Mouse (Mus musculus): ENCODE results near the gene Rapgef2.

- TF ChIP-seq POLR2A (IDR thresholded peaks at IDR 0.05; ENCODE audit: insufficient read depth, low read length) (no peak), CTCF (IDR thresholded peaks at IDR 0.05; ENCODE audit: low read depth, low read length) (no peak)
Observed at GRCm38 (mm10) chr3:79089091-79089490, 197.2 kb downstream of the Rapgef2 start.

All from ES-Bruce4 (cell line).